Mouse (Mus musculus): ENCODE data around the gene Dlx1. TPM values are rescaled to one million over a fixed set of nuclear protein-coding genes. Genes with fewer than 3 reads are reported as not detected.
A peak's percentile ranks its signal among the peaks of the same experiment; 100 is the strongest.

Dlx1 gene
- total and polyA plus RNA-seq, 2 experiments from 2014 or later = not detected

- DNase-seq (ENCODE audit: low spot score) = no peak
- H3K4me2 ChIP-seq (ENCODE audit: low read depth, low read length) = no peak overlapping the region
- TF ChIP-seq CTCF (IDR thresholded peaks at IDR 0.05; ENCODE audit: low read depth) (no peak), EP300 (IDR thresholded peaks at IDR 0.05; ENCODE audit: low read depth) (no peak)
- no peak overlapping the region for H3K27ac ChIP-seq (ENCODE audit: low read depth)
- H3K4me1 ChIP-seq (ENCODE audit: control insufficient read depth, insufficient read depth) = peaks cover 11% of the 10 kb centered on the region; the same call in 1 of the 2 replicates
- no peak for ATAC-seq (ENCODE audit: insufficient read depth, low read depth)
- H3K9ac ChIP-seq (replicated peaks; ENCODE audit: low read depth, low read length) = no peak overlapping the region
- no peaks in the 10 kb centered on the region for H3K36me3 ChIP-seq (replicated peaks; ENCODE audit: control insufficient read depth, insufficient read depth, low read length)
- no peak overlapping the region for H3K4me3 ChIP-seq (ENCODE audit: low read depth, low read length)
- H3K9me3 ChIP-seq (replicated peaks; ENCODE audit: control insufficient read depth, low read length) = no peaks in the 10 kb centered on the region
- H3K27me3 ChIP-seq (ENCODE audit: control insufficient read depth, insufficient read depth, low read length) = peaks cover 87% of the 10 kb centered on the region
- 25% methylated on average over 3 of the region's 3 CpGs for WGBS
Measured at GRCm38 (mm10) chr2:71550330-71550729, 22.4 kb downstream of the Dlx1 start.

DNA sequence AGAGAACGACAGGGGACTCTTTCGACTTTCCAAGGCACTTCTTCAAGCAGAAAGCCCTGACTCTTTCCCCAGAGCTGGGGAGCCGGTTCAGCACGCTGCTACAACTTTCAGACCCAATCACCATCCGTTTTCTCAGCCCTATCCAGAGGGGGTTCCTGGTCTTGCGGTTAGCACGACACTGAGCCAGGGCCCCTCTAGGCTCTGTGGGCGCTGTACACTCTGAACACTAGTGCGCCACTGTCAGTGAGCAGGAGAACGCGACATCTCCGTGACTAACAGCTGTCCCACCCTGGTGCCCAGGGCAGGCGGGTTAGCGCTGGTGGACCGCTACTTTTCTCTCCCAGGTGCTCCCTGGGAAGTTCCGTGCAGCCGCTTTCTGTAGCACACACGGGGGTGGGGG, 23.8 kb downstream of the Dlx1 start:
- Histone ChIP-seq H3K9me3 (replicated peaks; ENCODE audit: control insufficient read depth, low read length) (no peaks in the 10 kb centered on the region), H3K36me3 (replicated peaks; ENCODE audit: control insufficient read depth, insufficient read depth, low read length) (no peaks in the 10 kb centered on the region), H3K4me2 (ENCODE audit: low read depth, low read length) (0 out of 2 replicates have a peak overlapping the region, but pooled peaks have one; percentile 6), H3K4me3 (ENCODE audit: low read depth, low read length) (no peak overlapping the region; the same call in 1 of the 2 replicates), H3K9ac (replicated peaks; ENCODE audit: low read depth, low read length) (no peak overlapping the region), H3K4me1 (ENCODE audit: control insufficient read depth, insufficient read depth) (no peaks in the 10 kb centered on the region), H3K27ac (ENCODE audit: low read depth) (no peak overlapping the region), H3K27me3 (ENCODE audit: control insufficient read depth, insufficient read depth, low read length) (peaks cover 73% of the 10 kb centered on the region)
- no peak for DNase-seq (ENCODE audit: low spot score)
- ATAC-seq (ENCODE audit: insufficient read depth, low read depth) = no peak
- WGBS = 1% methylated on average over 18 of the region's 18 CpGs
- TF ChIP-seq EP300 (IDR thresholded peaks at IDR 0.05; ENCODE audit: low read depth) (no peak), CTCF (IDR thresholded peaks at IDR 0.05; ENCODE audit: low read depth) (no peak)

GRCm38 (mm10) chr2:71556071-71556470, 28.2 kb downstream of the Dlx1 start:
- H3K36me3 ChIP-seq (replicated peaks; ENCODE audit: control insufficient read depth, insufficient read depth, low read length) = no peaks in the 10 kb centered on the region
- DNase-seq (ENCODE audit: low spot score) (no peak), ATAC-seq (ENCODE audit: insufficient read depth, low read depth) (no peak)
- no peaks in the 10 kb centered on the region for H3K4me1 ChIP-seq (ENCODE audit: control insufficient read depth, insufficient read depth)
- no peak overlapping the region for H3K9ac ChIP-seq (replicated peaks; ENCODE audit: low read depth, low read length)
- H3K4me2 ChIP-seq (ENCODE audit: low read depth, low read length) = no peak overlapping the region
- no peak overlapping the region for H3K27ac ChIP-seq (ENCODE audit: low read depth)
- TF ChIP-seq CTCF (IDR thresholded peaks at IDR 0.05; ENCODE audit: low read depth) (no peak), EP300 (IDR thresholded peaks at IDR 0.05; ENCODE audit: low read depth) (no peak)
- 0 out of 2 replicates have a peak, but pooled peaks cover 5% of the 10 kb centered on the region for H3K9me3 ChIP-seq (replicated peaks; ENCODE audit: control insufficient read depth, low read length)
- WGBS = 61% methylated on average over 5 of the region's 5 CpGs
- H3K27me3 ChIP-seq (ENCODE audit: control insufficient read depth, insufficient read depth, low read length) = peaks cover 33% of the 10 kb centered on the region
- H3K4me3 ChIP-seq (ENCODE audit: low read depth, low read length) = no peak overlapping the region

GRCm38 (mm10) chr2:71566466-71566865, 38.6 kb downstream of the Dlx1 start:
- no peak for DNase-seq (ENCODE audit: low spot score)
- Histone ChIP-seq H3K36me3 (replicated peaks; ENCODE audit: control insufficient read depth, insufficient read depth, low read length) (no peaks in the 10 kb centered on the region), H3K9me3 (replicated peaks; ENCODE audit: control insufficient read depth, low read length) (no peaks in the 10 kb centered on the region), H3K9ac (replicated peaks; ENCODE audit: low read depth, low read length) (no peak overlapping the region), H3K4me2 (ENCODE audit: low read depth, low read length) (no peak overlapping the region), H3K4me3 (ENCODE audit: low read depth, low read length) (no peak overlapping the region), H3K27ac (ENCODE audit: low read depth) (no peak overlapping the region), H3K4me1 (ENCODE audit: control insufficient read depth, insufficient read depth) (no peaks in the 10 kb centered on the region), H3K27me3 (ENCODE audit: control insufficient read depth, insufficient read depth, low read length) (no peaks in the 10 kb centered on the region)
- ATAC-seq (ENCODE audit: insufficient read depth, low read depth) = no peak
- 71% methylated on average over 9 of the region's 9 CpGs for WGBS
- TF ChIP-seq CTCF (IDR thresholded peaks at IDR 0.05; ENCODE audit: low read depth) = no peak
- no peak for TF ChIP-seq EP300 (IDR thresholded peaks at IDR 0.05; ENCODE audit: low read depth)

- H3K27ac ChIP-seq (ENCODE audit: low read depth) = no peak overlapping the region
- no peaks in the 10 kb centered on the region for H3K4me1 ChIP-seq (ENCODE audit: control insufficient read depth, insufficient read depth)
- TF ChIP-seq EP300 (IDR thresholded peaks at IDR 0.05; ENCODE audit: low read depth) (no peak), CTCF (IDR thresholded peaks at IDR 0.05; ENCODE audit: low read depth) (no peak)
- H3K27me3 ChIP-seq (ENCODE audit: control insufficient read depth, insufficient read depth, low read length) = no peaks in the 10 kb centered on the region
- WGBS = 61% methylated on average over 4 of the region's 4 CpGs
- H3K4me3 ChIP-seq (ENCODE audit: low read depth, low read length) = no peak overlapping the region
- H3K36me3 ChIP-seq (replicated peaks; ENCODE audit: control insufficient read depth, insufficient read depth, low read length) = no peaks in the 10 kb centered on the region
- DNase-seq (ENCODE audit: low spot score) = no peak
- no peak overlapping the region for H3K4me2 ChIP-seq (ENCODE audit: low read depth, low read length)
- ATAC-seq (ENCODE audit: insufficient read depth, low read depth) = no peak
- H3K9ac ChIP-seq (replicated peaks; ENCODE audit: low read depth, low read length) = no peak overlapping the region
- 0 out of 2 replicates have a peak, but pooled peaks cover 6% of the 10 kb centered on the region for H3K9me3 ChIP-seq (replicated peaks; ENCODE audit: control insufficient read depth, low read length)
Measured at GRCm38 (mm10) chr2:71573736-71574135, 45.8 kb downstream of the Dlx1 start.

DNA sequence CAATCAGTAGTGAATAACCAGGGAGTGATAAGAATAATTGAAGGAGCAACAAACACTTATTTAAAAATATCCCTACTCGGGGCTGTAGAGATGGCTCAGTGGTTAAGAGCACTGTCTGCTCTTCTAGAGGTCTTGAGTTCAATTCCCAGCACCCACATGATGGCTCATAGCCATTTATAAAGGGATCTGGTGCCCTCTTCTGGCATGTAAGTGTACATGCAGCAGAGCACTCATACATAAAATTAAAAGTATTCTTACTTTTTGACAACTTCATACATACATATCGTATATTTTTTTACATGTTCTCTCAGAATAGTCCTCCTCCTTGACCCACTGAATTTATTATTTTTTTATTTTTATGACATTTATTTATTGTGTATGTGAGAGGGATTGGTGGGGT, 49.1 kb downstream of the Dlx1 start:
- H3K27ac ChIP-seq (ENCODE audit: low read depth) = no peak overlapping the region
- WGBS = 82% methylated on average over 2 of the region's 2 CpGs

More for the DNA sequence above, 49.1 kb downstream of the Dlx1 start:
- DNase-seq (ENCODE audit: low spot score) (no peak), ATAC-seq (ENCODE audit: insufficient read depth, low read depth) (no peak)
- no peak overlapping the region for H3K9ac ChIP-seq (replicated peaks; ENCODE audit: low read depth, low read length)
- no peaks in the 10 kb centered on the region for H3K4me1 ChIP-seq (ENCODE audit: control insufficient read depth, insufficient read depth)
- H3K9me3 ChIP-seq (replicated peaks; ENCODE audit: control insufficient read depth, low read length) = 0 out of 2 replicates have a peak, but pooled peaks cover 6% of the 10 kb centered on the region
- no peaks in the 10 kb centered on the region for H3K27me3 ChIP-seq (ENCODE audit: control insufficient read depth, insufficient read depth, low read length)
- no peak overlapping the region for H3K4me3 ChIP-seq (ENCODE audit: low read depth, low read length)
- no peaks in the 10 kb centered on the region for H3K36me3 ChIP-seq (replicated peaks; ENCODE audit: control insufficient read depth, insufficient read depth, low read length)
- TF ChIP-seq EP300 (IDR thresholded peaks at IDR 0.05; ENCODE audit: low read depth) (no peak), CTCF (IDR thresholded peaks at IDR 0.05; ENCODE audit: low read depth) (no peak)
- no peak overlapping the region for H3K4me2 ChIP-seq (ENCODE audit: low read depth, low read length)

All from heart, postnatal 0 days (tissue).